Mouse (Mus musculus): ENCODE measurements at regions not wholly inside any gene's neighbourhood (a gene's known extent, or its start where the extent isn't known, plus 50 kb on each side); places are given as distances from the start of the nearest gene placed in this dataset.

DNA sequence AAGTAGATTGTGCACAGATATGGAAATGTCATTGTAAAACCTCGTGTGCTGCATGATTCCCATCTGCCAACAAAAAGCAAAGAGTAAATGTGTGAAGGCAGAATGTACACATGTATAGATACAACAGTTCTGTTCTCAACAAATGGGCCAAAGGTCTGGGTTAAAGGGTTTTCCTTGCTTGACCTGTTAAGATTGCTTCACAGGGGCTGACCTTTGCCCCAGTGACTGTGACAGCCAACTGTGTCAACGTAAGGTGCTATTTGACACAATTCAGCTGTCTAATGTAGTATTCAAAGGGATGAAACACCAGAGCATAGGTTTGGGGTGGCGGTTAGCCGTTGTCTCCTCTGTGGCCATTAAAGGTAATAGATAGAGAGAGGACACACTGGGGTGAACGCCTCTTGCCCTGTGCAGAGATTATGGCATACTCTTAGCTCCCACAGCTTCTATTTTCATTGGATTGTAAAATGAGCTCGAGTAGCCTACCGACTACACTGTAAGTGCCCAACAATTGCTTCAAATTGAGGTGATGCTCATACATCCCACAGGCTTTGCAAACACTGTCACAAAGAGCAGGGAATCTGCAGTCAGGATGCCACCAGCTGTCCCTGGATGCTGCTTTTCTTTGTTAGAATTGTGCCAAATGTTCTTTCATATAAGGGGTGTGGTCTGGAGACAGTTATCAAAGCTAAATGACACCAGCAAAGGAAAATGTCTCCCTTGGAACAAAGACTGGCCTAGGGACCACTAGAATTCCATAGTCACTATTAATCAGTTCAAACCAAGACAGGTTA, 513.0 kb upstream of the Gulo start:
- no peak for TF ChIP-seq CTCF (IDR thresholded peaks at IDR 0.05; ENCODE audit: low read depth, low read length)
- TF ChIP-seq POLR2A (IDR thresholded peaks at IDR 0.05; ENCODE audit: extremely low read depth, insufficient read depth, low read length), result no peak
